Mouse (Mus musculus) liver, adult 2 months (tissue): ENCODE data around the gene Rex1bd. TPM values are rescaled to one million over a fixed set of nuclear protein-coding genes. Genes with fewer than 3 reads are reported as not detected.

Source experiments
- DNase-seq: peaks from one replicate; pipeline ENCODE4 v3.0.0-alpha.2; 2011; ENCODE audit warnings: low read depth, low spot score; ENCODE audit errors: extremely low read depth
- H3K27ac ChIP-seq: fragments of 200-500 bp; replicated peaks from 2 replicates; pipeline ENCODE4 v1.5.1; 2012; ENCODE audit warnings: low read depth, mild to moderate bottlenecking, control low read depth, inconsistent platforms, low read length; ENCODE audit not compliant: insufficient read depth
- H3K27me3 ChIP-seq: fragments of 200-500 bp; 2 replicates; pipeline ENCODE4 v1.6.1; 2012; ENCODE audit warnings: mild to moderate bottlenecking, moderate library complexity, low read length, inconsistent platforms; ENCODE audit not compliant: control insufficient read depth, insufficient read depth
- H3K36me3 ChIP-seq: fragments of 200-500 bp; 2 replicates; pipeline ENCODE4 v1.6.1; 2012; ENCODE audit warnings: low read length, inconsistent platforms; ENCODE audit not compliant: control insufficient read depth, insufficient read depth
- H3K4me1 ChIP-seq: fragments of 200-500 bp; 2 replicates; pipeline ENCODE4 v1.6.1; 2011; ENCODE audit warnings: low read length; ENCODE audit not compliant: control insufficient read depth, insufficient read depth
- H3K4me3 ChIP-seq: fragments of 200-500 bp; 2 replicates; pipeline ENCODE4 v1.5.1; 2011; ENCODE audit warnings: low read depth, mild to moderate bottlenecking, control low read depth, low read length, moderate library complexity; ENCODE audit not compliant: insufficient read depth
- H3K79me2 ChIP-seq: fragments of 200-500 bp; 2 replicates; pipeline ENCODE4 v1.6.1; 2012; ENCODE audit warnings: inconsistent platforms, mild to moderate bottlenecking, low read length, moderate library complexity; ENCODE audit not compliant: control insufficient read depth, insufficient read depth
- H3K9ac ChIP-seq: fragments of 200-500 bp; 2 replicates; pipeline ENCODE4 v1.6.1; 2012; ENCODE audit warnings: low read depth, mild to moderate bottlenecking, control low read depth, inconsistent platforms, low read length
- CTCF ChIP-seq: fragments of 200-500 bp; IDR thresholded peaks from 2 replicates; pipeline ENCODE4 v1.5.1; 2011; ENCODE audit warnings: low read depth, low read length, control low read depth
- POLR2A ChIP-seq: fragments of 200-500 bp; IDR thresholded peaks from 2 replicates; pipeline ENCODE4 v1.6.1; 2011; ENCODE audit warnings: low read length, control low read depth; ENCODE audit not compliant: insufficient read depth; ENCODE audit errors: extremely low read depth
- WGBS: fragments of 180-500 bp; shearing (Covaris S2); methylation state at CpG from one replicate; pipeline ENCODE4 v1.1.7; 2018; 5-methylcytosine and 5-hydroxymethylcytosine counted together
- polyA plus RNA-seq: library from polyadenylated mRNA; depleted of rRNA; stranded (reverse); fragments of >200 nt; gene quantifications from 2 replicates; pipeline ENCODE4 v1.2.3, GENCODE M21; 2012; rRNA removed
- total RNA-seq: library from RNA; depleted of rRNA; stranded (reverse); fragments of >200 nt; gene quantifications from 2 replicates; pipeline ENCODE4 v1.2.3, GENCODE M21; 2014; rRNA removed

Gene Rex1bd
- total RNA-seq: 60.8 and 75.2 TPM in 2 replicates
- 141 and 152 TPM in 2 replicates for polyA plus RNA-seq

GRCm38 (mm10) chr8:70506328-70507026 is at the start of gene Rex1bd:
Gene Rex1bd (minus strand): TSS chr8:70506752.
- peak; percentile 83 for TF ChIP-seq CTCF
- TF ChIP-seq POLR2A: no peak; the same call in 1 of the 2 replicates
- peaks cover 10% of the 10 kb centered on the region; the same call in 1 of the 2 replicates for H3K36me3 ChIP-seq
- no peaks in the 10 kb centered on the region for H3K27me3 ChIP-seq
- H3K9ac ChIP-seq: peak within 1 kb of the TSS; percentile 87
- peak within 1 kb of the TSS; percentile 79 for H3K4me3 ChIP-seq
- DNase-seq: peak; percentile 87
- H3K27ac ChIP-seq: peak within 1 kb of the TSS; percentile 21
- WGBS: 4% methylated on average over 40 of the region's 40 CpGs
- H3K4me1 ChIP-seq: peaks cover 21% of the 10 kb centered on the region
- H3K79me2 ChIP-seq: peaks cover 14% of the 10 kb centered on the region; the same call in 1 of the 2 replicates

DNA sequence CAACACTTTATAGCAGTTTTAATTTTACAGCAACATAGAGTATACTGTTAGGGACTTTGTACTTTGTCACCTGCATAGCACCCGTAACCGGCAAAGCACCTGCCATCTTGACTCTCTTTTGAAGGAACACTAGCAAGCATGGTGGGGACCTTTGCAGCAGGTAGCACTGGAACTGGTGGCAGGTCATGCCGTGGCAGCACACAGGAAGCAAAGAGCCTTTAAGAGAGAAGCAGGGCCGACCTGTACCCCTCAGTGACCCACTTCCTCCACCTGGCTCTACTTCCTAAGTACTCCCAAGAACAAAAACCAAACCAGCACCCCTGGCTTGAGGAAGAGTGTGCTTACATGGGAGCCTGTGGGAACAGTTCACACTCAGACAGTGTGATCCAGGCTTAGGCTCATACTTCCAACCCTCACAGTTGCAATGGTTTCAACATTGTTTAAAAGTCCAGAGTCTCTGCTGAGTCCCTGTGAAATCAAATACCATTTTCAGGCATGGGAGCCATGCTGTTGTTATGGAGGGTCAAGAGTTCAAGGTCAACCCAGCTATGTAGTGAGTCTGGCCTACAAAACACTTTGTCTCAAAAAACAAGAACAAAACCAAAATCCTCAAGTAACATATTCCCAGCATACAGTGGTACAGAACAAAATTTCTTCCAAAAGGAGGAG is 48.7 kb upstream of the Rex1bd start:
- Histone ChIP-seq H3K9ac (peak overlapping the region; percentile 3; the same call in 1 of the 2 replicates), H3K4me3 (no peak overlapping the region), H3K27ac (peak overlapping the region; percentile 90), H3K79me2 (peaks cover 66% of the 10 kb centered on the region), H3K36me3 (no peaks in the 10 kb centered on the region), H3K27me3 (no peaks in the 10 kb centered on the region), H3K4me1 (peaks cover 78% of the 10 kb centered on the region)
- WGBS: 15% methylated on average over 4 of the region's 4 CpGs
- TF ChIP-seq CTCF (no peak), POLR2A (no peak)
- peak; percentile 99 for DNase-seq

DNA sequence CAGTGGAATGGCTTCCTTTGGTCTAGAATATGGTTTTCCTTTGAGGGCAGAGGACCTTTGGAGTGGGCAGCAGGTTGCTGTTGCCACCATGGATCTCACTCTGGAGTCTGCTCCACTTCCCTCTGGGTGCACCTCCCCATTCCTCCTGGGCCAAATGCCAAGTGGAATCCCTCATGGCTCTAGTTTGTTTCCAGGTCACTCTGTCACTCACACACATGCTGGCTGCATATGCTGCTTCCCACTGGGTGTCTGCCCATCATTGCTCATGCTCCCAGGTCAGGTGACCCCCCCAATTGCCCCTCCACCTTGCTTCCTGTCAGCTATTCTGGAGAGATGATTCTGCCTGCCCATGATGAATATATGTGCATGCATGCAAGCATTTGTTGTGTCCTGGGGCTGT is 47.2 kb upstream of the Rex1bd start:
- Histone ChIP-seq H3K4me1 (peaks cover 71% of the 10 kb centered on the region), H3K27ac (peak overlapping the region; percentile 7), H3K27me3 (no peaks in the 10 kb centered on the region), H3K36me3 (no peaks in the 10 kb centered on the region; the same call in 1 of the 2 replicates), H3K9ac (no peak overlapping the region), H3K4me3 (no peak overlapping the region), H3K79me2 (peaks cover 65% of the 10 kb centered on the region)
- TF ChIP-seq CTCF (no peak), POLR2A (no peak)
- DNase-seq: peak; percentile 76

- 0% methylated on average over 1 of the region's 1 CpGs for WGBS
- peak overlapping the region; percentile 33 for H3K27ac ChIP-seq
- H3K9ac ChIP-seq: no peak overlapping the region
- no peak overlapping the region for H3K4me3 ChIP-seq
- peaks cover 70% of the 10 kb centered on the region for H3K4me1 ChIP-seq
- TF ChIP-seq POLR2A (no peak), CTCF (no peak)
- no peaks in the 10 kb centered on the region; the same call in 1 of the 2 replicates for H3K36me3 ChIP-seq
- DNase-seq: peak; percentile 70
- peaks cover 65% of the 10 kb centered on the region for H3K79me2 ChIP-seq
- no peaks in the 10 kb centered on the region for H3K27me3 ChIP-seq
These were observed 46.3 kb upstream of the Rex1bd start for GRCm38 (mm10) chr8:70552836-70553235.

DNA sequence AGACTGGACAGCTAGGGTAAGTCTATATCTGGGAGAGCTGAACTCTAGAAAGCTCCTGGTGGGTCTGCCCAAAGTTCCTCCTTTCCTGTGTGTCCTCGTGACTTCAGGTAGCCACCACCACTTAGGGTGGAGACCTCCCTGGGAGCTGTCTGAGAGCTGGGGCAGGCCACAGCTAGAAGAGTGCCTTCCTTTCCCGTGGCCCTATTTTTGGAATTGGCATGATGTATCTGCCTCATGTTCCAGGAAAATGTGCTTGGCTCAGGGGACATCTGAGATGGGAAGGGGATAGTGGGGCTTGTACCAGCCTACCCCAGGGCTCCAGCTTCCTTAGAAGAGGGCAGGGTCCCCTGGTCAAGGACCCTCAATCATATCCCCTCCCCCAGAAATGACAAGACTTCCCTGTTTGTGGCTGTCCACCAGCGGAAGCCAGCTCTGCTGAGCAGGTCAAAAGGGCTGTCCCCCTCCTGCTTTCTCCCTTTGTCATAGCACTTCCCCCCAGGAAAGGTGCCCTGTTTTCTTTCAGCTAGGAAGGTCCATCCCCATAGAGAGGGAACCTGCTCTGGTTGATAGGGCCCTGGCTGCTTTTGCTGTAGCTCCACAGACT is 45.1 kb upstream of the Rex1bd start:
- H3K36me3 ChIP-seq: no peaks in the 10 kb centered on the region; the same call in 1 of the 2 replicates
- no peak overlapping the region for H3K4me3 ChIP-seq
- no peaks in the 10 kb centered on the region for H3K27me3 ChIP-seq
- DNase-seq: no peak
- H3K27ac ChIP-seq: peak overlapping the region; percentile 54
- WGBS: 21% methylated on average over 3 of the region's 3 CpGs
- no peak for TF ChIP-seq CTCF
- no peak for TF ChIP-seq POLR2A
- peaks cover 68% of the 10 kb centered on the region for H3K4me1 ChIP-seq
- peak overlapping the region; percentile 8; the same call in 1 of the 2 replicates for H3K9ac ChIP-seq
- H3K79me2 ChIP-seq: peaks cover 62% of the 10 kb centered on the region
